Mouse (Mus musculus) skeletal muscle tissue, adult 2 months (tissue): Measurements from ENCODE around the gene Zfp830.
A peak's percentile ranks its signal among the peaks of the same experiment; 100 is the strongest.

Source experiments
- DNase-seq: peaks from one replicate; pipeline ENCODE4 v3.0.0-alpha.2; 2012; ENCODE audit warnings: low read depth, low spot score

Zfp830 gene

GRCm38 (mm10) chr11:82763742-82764437 is at the start of gene Zfp830, which contains the start of gene Cct6b:
Gene Zfp830, plus strand, starts transcription at chr11:82764345.
Gene Cct6b, minus strand, starts transcription at chr11:82764321.
- peak; percentile 91 for DNase-seq

GRCm38 (mm10) chr11:82719294-82719693 is 44.9 kb upstream of the Zfp830 start:
- no peak for DNase-seq

- DNase-seq: no peak
These were observed 37.3 kb upstream of the Zfp830 start for GRCm38 (mm10) chr11:82726862-82727261.

GRCm38 (mm10) chr11:82734227-82734626 is 29.9 kb upstream of the Zfp830 start:
- no peak for DNase-seq

- DNase-seq: no peak
These were observed 25.1 kb upstream of the Zfp830 start for GRCm38 (mm10) chr11:82739006-82739405.

GRCm38 (mm10) chr11:82746138-82746537 is 18.0 kb upstream of the Zfp830 start:
- DNase-seq: no peak

GRCm38 (mm10) chr11:82746857-82747366 is 17.2 kb upstream of the Zfp830 start:
- DNase-seq: peak; percentile 21

- DNase-seq: no peak
These were observed 11.6 kb upstream of the Zfp830 start for GRCm38 (mm10) chr11:82752349-82753115.

- no peak for DNase-seq
These were observed 8.2 kb upstream of the Zfp830 start for GRCm38 (mm10) chr11:82755919-82756318.

- no peak for DNase-seq
These were observed 1.8 kb upstream of the Zfp830 start for GRCm38 (mm10) chr11:82762286-82762829.

- no peak for DNase-seq
These were observed 884 bp upstream of the Zfp830 start for GRCm38 (mm10) chr11:82763261-82763660.

- no peak for DNase-seq
These were observed 336 bp downstream of the Zfp830 start for GRCm38 (mm10) chr11:82764438-82764924.

GRCm38 (mm10) chr11:82780134-82780533 is 16.0 kb downstream of the Zfp830 start:
- no peak for DNase-seq

GRCm38 (mm10) chr11:82780983-82781903 is 17.1 kb downstream of the Zfp830 start, which contains the start of gene Lig3:
Gene Lig3, plus strand, starts transcription at chr11:82781108.
- peak; percentile 91 for DNase-seq

- no peak for DNase-seq
These were observed 18.1 kb downstream of the Zfp830 start for GRCm38 (mm10) chr11:82782197-82782596.

- no peak for DNase-seq
These were observed 19.3 kb downstream of the Zfp830 start for GRCm38 (mm10) chr11:82783453-82783852.

GRCm38 (mm10) chr11:82806656-82807055 is 42.5 kb downstream of the Zfp830 start:
- DNase-seq: no peak

- DNase-seq: no peak
These were observed 43.2 kb downstream of the Zfp830 start for GRCm38 (mm10) chr11:82807370-82807769.

- no peak for DNase-seq
These were observed 44.3 kb downstream of the Zfp830 start for GRCm38 (mm10) chr11:82808485-82808884.
